Mouse (Mus musculus): Measurements from ENCODE around the gene Megf9.

The Megf9 gene

DNA sequence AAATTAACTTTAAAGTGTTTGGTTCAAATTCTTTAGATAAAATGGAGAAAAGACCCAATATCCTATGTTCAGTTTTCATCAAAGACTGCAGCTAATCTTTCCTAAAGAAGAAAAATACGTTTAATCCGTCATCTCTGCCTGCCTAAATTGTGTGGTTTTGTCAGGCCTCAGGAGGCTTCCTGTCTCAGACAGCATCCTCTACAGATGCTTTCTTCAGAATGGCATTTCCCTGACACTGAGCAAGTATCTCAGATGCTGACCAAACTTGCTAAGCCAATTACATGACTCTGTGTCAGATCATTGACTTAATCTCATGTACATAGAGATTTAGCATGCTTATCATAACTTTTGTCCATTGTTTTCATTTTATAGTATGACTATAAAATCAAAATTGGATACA is 11.4 kb downstream of the Megf9 start:
- DNase-seq (ENCODE audit: low read depth) = no peak

GRCm38 (mm10) chr4:70521506-70522292 is 13.1 kb downstream of the Megf9 start:
- DNase-seq (ENCODE audit: low read depth) = no peak

DNA sequence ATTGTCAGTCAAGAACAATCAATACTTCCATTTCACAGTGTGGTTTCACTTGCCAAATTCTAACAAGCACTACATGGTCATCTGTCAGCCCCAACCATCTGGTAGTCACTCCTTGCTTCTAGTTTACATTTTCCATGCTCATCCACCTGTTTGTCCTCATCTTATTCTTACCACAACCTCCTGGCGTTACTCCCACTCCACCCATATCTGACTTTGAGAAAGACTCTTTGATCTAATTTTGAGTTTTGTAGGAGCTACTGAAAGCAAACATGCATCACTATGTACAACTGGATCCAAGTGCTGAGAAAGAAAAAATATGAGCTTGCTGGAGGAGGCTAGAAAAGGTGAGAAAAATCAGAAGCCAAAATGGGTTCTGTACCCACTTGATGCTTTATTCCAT is 17.1 kb downstream of the Megf9 start:
- no peak for DNase-seq (ENCODE audit: low read depth)

DNA sequence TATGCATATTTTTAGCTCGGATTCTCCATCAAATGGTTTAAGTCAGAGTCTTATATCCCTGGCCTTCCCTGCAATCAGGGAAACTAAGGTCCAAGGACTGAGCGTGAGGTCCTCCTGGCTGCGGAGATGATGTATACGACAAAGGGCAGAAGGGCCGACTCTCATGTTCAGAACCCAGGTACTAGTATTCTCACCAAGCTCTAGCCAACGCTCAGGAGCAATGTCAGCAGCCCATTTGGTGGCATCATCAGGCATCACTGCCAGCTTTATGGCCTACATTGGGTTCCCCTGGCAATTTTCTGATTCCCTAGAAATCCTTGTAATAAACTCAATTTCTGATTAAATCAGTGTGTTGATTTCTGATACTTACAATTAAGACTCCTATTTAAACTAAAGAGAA is 18.5 kb downstream of the Megf9 start:
- DNase-seq (ENCODE audit: low read depth) = no peak

DNA sequence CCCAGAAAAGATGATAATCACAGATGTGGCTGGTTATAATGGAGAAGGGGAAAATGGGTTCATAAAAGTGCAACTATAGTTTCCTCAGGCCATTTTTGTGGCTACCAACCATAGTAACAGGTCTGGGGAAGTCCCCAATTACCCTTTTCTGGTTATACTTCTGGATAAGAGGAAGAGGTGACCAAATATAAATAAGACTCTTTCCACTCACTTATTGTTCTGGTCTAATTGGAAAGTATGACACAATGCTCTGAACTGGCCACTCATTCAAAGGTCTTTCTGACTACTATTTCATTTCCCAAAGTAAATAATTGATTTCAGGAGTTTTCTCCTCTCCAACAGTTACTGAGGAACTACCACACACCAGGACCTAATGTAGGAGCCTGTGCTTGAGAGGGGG is 19.3 kb downstream of the Megf9 start:
- no peak for DNase-seq (ENCODE audit: low read depth)

- no peak for DNase-seq (ENCODE audit: low read depth)
Measured at GRCm38 (mm10) chr4:70509987-70510386, 24.8 kb downstream of the Megf9 start.

DNA sequence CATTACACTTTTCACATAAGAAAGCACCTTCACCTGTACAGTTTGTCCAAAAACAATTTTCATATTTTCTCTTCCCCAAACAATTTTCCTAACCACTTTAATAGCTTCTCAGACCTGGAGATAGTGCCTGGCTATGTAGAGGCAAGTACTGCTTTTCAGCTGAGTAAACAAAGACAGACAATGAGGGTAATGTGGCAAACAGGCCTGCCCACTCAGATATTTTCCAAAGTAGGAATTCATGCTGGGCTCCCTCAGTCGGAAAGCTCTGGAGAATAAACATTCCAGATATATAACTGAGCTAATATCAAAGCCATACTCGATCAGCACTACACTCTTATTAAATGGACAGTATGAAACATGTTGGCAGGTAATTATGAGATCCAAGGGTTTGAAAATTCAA is 25.2 kb downstream of the Megf9 start:
- no peak for DNase-seq (ENCODE audit: low read depth)

- DNase-seq (ENCODE audit: low read depth) = no peak
Measured at GRCm38 (mm10) chr4:70508207-70508606, 26.6 kb downstream of the Megf9 start.

- DNase-seq (ENCODE audit: low read depth) = no peak
Measured at GRCm38 (mm10) chr4:70505951-70506350, 28.8 kb downstream of the Megf9 start.

DNA sequence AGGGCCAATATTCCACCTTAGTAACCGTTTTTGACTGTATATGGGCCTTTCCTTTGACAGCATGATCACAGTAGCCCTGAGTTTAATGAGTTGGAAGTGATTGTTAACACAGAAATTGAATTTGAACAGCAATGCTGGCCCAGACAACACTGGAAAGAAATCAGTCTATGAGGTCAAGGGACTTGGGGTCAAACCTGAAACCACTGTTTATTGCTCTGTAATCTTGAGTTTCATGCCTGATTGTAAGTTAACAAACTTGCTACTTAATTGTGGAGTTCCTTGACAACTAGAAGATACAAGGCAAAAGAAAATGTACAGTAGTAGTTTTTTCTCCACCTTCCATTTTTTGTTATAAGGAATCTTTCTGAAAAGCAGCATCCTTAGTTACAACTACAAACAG is 31.0 kb downstream of the Megf9 start:
- DNase-seq (ENCODE audit: low read depth) = no peak

- DNase-seq (ENCODE audit: low read depth) = no peak
Measured at GRCm38 (mm10) chr4:70499285-70499684, 35.5 kb downstream of the Megf9 start.

GRCm38 (mm10) chr4:70496978-70497377 is 37.8 kb downstream of the Megf9 start:
- DNase-seq (ENCODE audit: low read depth) = no peak

GRCm38 (mm10) chr4:70489792-70490191 is 45.0 kb downstream of the Megf9 start:
- DNase-seq (ENCODE audit: low read depth) = no peak

DNA sequence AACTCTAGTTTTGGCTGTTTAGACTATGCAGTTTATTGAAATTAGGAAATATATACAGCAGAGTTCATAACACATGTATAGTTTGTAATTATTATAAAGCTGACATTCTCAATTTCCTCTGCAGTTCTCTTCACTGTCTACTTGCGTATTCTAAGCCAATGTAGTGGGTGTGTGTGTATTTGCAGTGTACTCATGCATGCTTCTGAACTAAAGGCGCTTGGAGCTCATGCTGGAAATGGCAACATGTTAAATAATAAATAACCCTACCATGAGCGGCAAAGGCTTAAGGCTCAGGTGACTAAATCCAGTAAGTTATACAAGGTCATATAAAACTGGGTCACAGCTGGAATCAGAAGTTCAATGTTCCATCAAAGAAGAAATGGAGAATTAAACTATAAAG is 46.4 kb downstream of the Megf9 start:
- no peak for DNase-seq (ENCODE audit: low read depth)

GRCm38 (mm10) chr4:70484134-70484533 is 50.7 kb downstream of the Megf9 start:
- no peak for DNase-seq (ENCODE audit: low read depth)

- DNase-seq (ENCODE audit: low read depth) = no peak
Measured at GRCm38 (mm10) chr4:70481931-70482330, 52.9 kb downstream of the Megf9 start.

GRCm38 (mm10) chr4:70471398-70471797 is 63.4 kb downstream of the Megf9 start:
- no peak for DNase-seq (ENCODE audit: low read depth)

DNA sequence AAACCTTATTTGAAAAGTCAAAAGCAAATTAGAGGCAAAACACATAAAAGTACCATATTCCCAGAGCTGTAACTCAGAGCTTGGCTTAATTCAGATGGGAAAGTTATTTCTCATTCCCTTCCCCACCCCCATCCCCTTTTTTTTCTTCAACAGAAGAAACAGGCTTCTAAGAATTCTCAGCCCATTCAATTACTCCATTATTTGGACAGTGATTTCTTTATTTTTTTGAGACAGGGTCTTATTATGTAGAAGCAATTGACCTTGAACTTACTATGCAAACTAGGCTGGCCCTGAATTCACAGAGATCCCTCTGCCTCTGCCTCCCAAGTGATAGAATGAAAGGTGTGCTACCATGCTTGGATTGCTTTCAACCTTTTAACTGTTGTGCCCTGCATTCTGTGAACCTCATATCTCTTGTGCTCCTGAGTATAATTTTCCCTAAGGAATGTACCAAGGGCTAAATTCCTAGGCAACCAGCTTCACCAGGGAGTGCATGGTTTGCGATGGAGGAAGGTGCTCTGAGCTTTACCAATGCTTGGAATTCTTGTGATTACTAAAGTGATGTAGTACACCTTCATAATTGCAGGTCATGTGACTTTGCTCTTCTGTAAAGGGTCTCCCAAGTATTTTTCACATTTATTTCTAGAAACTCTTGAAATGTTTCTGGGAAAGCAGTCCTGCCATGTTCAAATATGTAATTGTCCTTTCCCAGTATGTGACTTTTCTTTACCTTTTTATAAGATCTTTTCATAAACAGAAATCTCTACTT is 68.7 kb downstream of the Megf9 start:
- no peak for DNase-seq (ENCODE audit: low read depth)

DNA sequence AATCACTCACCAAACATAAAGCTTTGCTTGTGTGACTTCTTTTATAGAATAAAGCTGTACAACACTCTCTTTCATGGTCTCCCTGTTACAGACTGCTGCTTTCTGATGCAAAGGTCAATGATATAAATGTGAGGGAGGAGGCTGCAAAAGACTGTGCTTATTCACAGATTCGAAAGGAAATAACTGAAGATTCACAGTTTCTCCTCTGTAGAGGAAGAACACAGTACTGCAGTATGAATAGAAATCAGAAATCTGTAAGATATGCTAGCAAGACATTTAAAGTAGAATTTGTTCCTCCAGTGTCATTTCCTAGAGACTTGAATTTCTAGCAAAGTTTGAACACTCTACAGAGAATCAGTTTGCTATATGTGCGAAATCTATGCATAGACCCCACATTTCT is 71.5 kb downstream of the Megf9 start:
- DNase-seq (ENCODE audit: low read depth) = no peak

GRCm38 (mm10) chr4:70461416-70461815 is 73.4 kb downstream of the Megf9 start:
- DNase-seq (ENCODE audit: low read depth) = no peak

- no peak for DNase-seq (ENCODE audit: low read depth)
Measured at GRCm38 (mm10) chr4:70452161-70452560, 82.6 kb downstream of the Megf9 start.

GRCm38 (mm10) chr4:70451750-70452149 is 83.0 kb downstream of the Megf9 start:
- DNase-seq (ENCODE audit: low read depth) = peak; percentile 30

DNA sequence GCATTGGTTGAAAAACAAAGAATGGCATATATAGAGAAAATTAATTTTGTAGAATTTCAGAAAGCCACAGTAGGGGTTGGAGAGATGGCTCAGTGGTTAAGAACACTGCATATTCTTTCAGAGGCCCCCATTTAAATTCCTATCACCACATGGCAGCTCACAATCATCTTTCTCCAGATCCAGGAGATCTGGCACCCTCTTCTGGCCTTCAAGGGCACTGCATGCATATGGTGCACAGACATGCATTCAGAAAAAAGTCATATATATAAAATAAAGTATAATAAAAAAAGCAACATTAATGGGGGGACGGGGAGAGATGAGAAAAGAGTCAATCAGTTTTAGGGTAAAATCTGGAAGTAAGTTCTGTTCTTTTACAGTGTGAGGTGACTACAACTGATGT is 85.1 kb downstream of the Megf9 start:
- no peak for DNase-seq (ENCODE audit: low read depth)

- no peak for DNase-seq (ENCODE audit: low read depth)
Measured at GRCm38 (mm10) chr4:70446774-70447173, 88.0 kb downstream of the Megf9 start.
